Mouse (Mus musculus) thymus, adult 2 months (tissue): Measurements from ENCODE around the gene Hepacam2.

Experiments used
- CTCF ChIP-seq: fragments of 200-500 bp; IDR thresholded peaks from 2 replicates; pipeline ENCODE4 v1.5.1; 2012; ENCODE audit warnings: mild to moderate bottlenecking, control low read depth, low read length, moderate library complexity, borderline replicate concordance; ENCODE audit not compliant: control insufficient read depth, poor library complexity, insufficient read depth; ENCODE audit errors: extremely low read depth
- POLR2A ChIP-seq: fragments of 200-500 bp; IDR thresholded peaks from 2 replicates; pipeline ENCODE4 v1.6.1; 2012; ENCODE audit warnings: mild to moderate bottlenecking, low read length, control low read depth, moderate library complexity; ENCODE audit not compliant: control insufficient read depth, poor library complexity, insufficient read depth; ENCODE audit errors: extremely low read depth

- TF ChIP-seq CTCF (no peak), POLR2A (no peak)
Observed at GRCm38 (mm10) chr6:3455944-3456536, 42.1 kb downstream of the Hepacam2 start.
